Mouse (Mus musculus): Measurements from ENCODE around the gene Dgkb. TPM values are rescaled to one million over a fixed set of nuclear protein-coding genes. Genes with fewer than 3 reads are reported as not detected.

Gene Dgkb
- polyA plus RNA-seq, 1 experiment from 2014 or later: 0.78 TPM

DNA sequence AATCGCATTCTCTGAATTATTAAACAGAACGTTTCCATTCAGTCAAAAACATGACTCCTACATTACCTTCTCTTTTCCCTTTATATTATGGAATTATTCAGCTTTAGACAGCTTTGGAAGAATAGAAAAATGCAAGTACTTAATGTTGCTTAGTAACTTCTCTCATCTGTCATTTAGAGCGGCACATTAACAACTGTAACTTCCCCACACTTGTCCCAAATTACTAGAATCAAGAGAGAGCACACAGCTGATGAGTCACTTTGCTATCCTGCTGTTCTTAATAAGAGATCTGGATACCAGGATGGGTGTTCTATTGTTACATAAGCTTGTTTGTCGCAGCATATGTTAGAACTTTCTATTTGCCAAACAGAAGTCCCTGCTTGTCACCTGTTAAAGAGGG lies 71.9 kb downstream of the Dgkb start:
- 77% methylated on average over 4 of the region's 4 CpGs for WGBS

DNA sequence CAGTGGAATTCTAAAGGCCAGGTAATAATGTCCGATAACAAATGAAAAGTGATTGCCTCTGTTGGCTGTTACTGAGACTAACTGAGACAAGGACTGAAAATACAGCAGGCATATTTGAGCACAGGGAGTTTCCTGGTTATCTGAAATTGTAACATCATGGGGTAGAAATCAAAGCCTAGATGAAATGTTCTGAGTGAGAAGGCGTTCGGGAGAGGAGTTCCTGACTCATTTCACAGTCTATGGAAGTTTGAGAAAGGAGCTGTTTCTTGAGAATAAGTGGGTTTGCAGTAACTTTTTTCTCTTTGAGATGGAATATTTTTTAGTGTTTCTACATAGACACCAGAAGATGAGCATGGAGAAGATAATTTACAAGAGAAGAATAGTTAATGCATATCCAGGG lies 73.8 kb downstream of the Dgkb start:
- no peaks in the 10 kb centered on the region for H3K36me3 ChIP-seq (ENCODE audit: insufficient read depth, low read length)
- H3K4me2 ChIP-seq (ENCODE audit: low read length): no peak overlapping the region
- no peaks in the 10 kb centered on the region for H3K4me1 ChIP-seq (replicated peaks; ENCODE audit: insufficient read depth, low read length)
- no peak overlapping the region for H3K27ac ChIP-seq
- WGBS: 78% methylated on average over 3 of the region's 3 CpGs
- H3K4me3 ChIP-seq (replicated peaks; ENCODE audit: low read depth, low read length): no peak overlapping the region
- TF ChIP-seq CTCF (IDR thresholded peaks at IDR 0.05; ENCODE audit: low read depth): no peak
- no peak for DNase-seq (ENCODE audit: low spot score)
- no peak overlapping the region for H3K9ac ChIP-seq (ENCODE audit: low read depth, low read length)
- no peaks in the 10 kb centered on the region for H3K27me3 ChIP-seq (ENCODE audit: insufficient read depth, low read length)
- H3K9me3 ChIP-seq (replicated peaks; ENCODE audit: low read length): no peaks in the 10 kb centered on the region
- no peak for ATAC-seq (replicated peaks; ENCODE audit: low FRiP score, low read depth)

More for the DNA sequence above, 71.9 kb downstream of the Dgkb start:
- TF ChIP-seq CTCF (IDR thresholded peaks at IDR 0.05; ENCODE audit: low read depth): no peak
- DNase-seq (ENCODE audit: low spot score) (no peak), ATAC-seq (replicated peaks; ENCODE audit: low FRiP score, low read depth) (no peak)
- H3K4me3 ChIP-seq (replicated peaks; ENCODE audit: low read depth, low read length): no peak overlapping the region
- no peaks in the 10 kb centered on the region for H3K36me3 ChIP-seq (ENCODE audit: insufficient read depth, low read length)
- no peaks in the 10 kb centered on the region for H3K9me3 ChIP-seq (replicated peaks; ENCODE audit: low read length)
- H3K4me1 ChIP-seq (replicated peaks; ENCODE audit: insufficient read depth, low read length): no peaks in the 10 kb centered on the region
- no peak overlapping the region for H3K4me2 ChIP-seq (ENCODE audit: low read length)
- H3K9ac ChIP-seq (ENCODE audit: low read depth, low read length): no peak overlapping the region
- H3K27me3 ChIP-seq (ENCODE audit: insufficient read depth, low read length): no peaks in the 10 kb centered on the region
- H3K27ac ChIP-seq: no peak overlapping the region

DNA sequence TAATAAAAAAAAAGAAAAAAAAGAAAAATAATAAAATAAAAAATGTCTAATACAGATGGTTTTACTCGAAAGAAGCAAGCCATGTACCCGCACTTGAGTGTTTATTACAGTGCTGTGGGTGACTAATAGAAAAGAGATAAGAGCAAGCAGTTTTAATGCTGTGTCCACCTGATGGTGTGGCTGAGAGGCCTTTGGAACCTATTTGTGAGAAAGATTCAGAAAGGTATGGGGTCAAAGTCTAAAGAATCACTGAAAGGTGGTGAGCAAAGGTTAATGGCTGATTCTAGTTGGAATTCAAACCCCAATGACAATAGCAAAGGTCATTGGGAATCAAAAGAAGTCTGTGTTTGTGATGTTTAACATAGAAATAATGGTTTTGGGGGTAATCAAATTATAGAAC lies 124.6 kb downstream of the Dgkb start:
- no peak overlapping the region for H3K4me2 ChIP-seq (ENCODE audit: low read length)
- no peaks in the 10 kb centered on the region for H3K4me1 ChIP-seq (replicated peaks; ENCODE audit: insufficient read depth, low read length)
- WGBS: 94% methylated on average over 2 of the region's 2 CpGs
- ATAC-seq (replicated peaks; ENCODE audit: low FRiP score, low read depth) (no peak), DNase-seq (ENCODE audit: low spot score) (no peak)
- H3K27me3 ChIP-seq (ENCODE audit: insufficient read depth, low read length): no peaks in the 10 kb centered on the region
- H3K9me3 ChIP-seq (replicated peaks; ENCODE audit: low read length): no peaks in the 10 kb centered on the region
- no peak overlapping the region for H3K9ac ChIP-seq (ENCODE audit: low read depth, low read length)
- no peaks in the 10 kb centered on the region for H3K36me3 ChIP-seq (ENCODE audit: insufficient read depth, low read length)
- no peak overlapping the region for H3K4me3 ChIP-seq (replicated peaks; ENCODE audit: low read depth, low read length)
- no peak overlapping the region for H3K27ac ChIP-seq
- no peak for TF ChIP-seq CTCF (IDR thresholded peaks at IDR 0.05; ENCODE audit: low read depth)

DNA sequence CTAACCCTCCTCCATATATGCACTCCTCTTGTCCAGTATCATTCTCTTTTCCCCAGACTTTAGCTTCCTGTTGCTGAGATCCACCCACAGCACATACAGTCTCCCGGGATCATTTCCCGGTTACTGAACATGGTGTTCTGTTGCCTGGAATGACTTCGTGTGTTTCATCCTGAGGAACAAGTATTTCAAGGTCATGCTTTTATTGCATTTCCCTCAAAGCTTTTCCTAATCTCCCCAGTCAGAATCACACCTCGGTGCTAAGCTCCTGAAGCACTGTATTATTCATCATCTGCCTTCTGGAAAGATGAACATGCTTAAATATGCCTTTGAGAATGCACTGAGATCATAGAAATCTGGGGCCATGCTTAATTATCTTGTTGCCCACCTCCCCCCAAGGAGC lies 138.7 kb downstream of the Dgkb start:
- no peaks in the 10 kb centered on the region for H3K4me1 ChIP-seq (replicated peaks; ENCODE audit: insufficient read depth, low read length)
- H3K27me3 ChIP-seq (ENCODE audit: insufficient read depth, low read length): no peaks in the 10 kb centered on the region
- DNase-seq (ENCODE audit: low spot score) (no peak), ATAC-seq (replicated peaks; ENCODE audit: low FRiP score, low read depth) (no peak)
- H3K27ac ChIP-seq: no peak overlapping the region
- no peaks in the 10 kb centered on the region for H3K36me3 ChIP-seq (ENCODE audit: insufficient read depth, low read length)
- H3K4me3 ChIP-seq (replicated peaks; ENCODE audit: low read depth, low read length): no peak overlapping the region
- H3K9ac ChIP-seq (ENCODE audit: low read depth, low read length): no peak overlapping the region
- TF ChIP-seq CTCF (IDR thresholded peaks at IDR 0.05; ENCODE audit: low read depth): no peak
- H3K9me3 ChIP-seq (replicated peaks; ENCODE audit: low read length): no peaks in the 10 kb centered on the region
- H3K4me2 ChIP-seq (ENCODE audit: low read length): no peak overlapping the region
- WGBS: 76% methylated on average over 4 of the region's 4 CpGs

DNA sequence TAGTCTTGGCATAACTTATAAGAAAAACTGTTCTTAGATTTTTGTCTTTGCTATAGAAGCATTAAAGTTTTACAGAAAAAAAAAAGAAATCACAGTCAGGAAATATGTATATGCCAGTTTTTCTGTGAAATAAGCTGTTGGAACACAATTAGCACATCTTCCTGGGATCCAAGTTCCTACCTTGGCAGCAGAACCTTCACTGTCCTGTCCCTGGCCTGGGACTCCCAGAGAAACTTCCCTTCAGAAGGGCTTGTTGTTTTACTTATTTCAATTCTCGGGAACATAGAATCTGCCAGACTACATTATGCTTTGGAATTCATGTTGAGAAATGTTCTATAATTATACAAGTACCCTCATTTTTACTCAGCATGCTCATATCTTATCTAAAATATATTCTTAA lies 154.0 kb downstream of the Dgkb start:
- ATAC-seq (replicated peaks; ENCODE audit: low FRiP score, low read depth): no peak
- H3K4me2 ChIP-seq (ENCODE audit: low read length): no peak overlapping the region
- H3K9me3 ChIP-seq (replicated peaks; ENCODE audit: low read length): no peaks in the 10 kb centered on the region
- H3K9ac ChIP-seq (ENCODE audit: low read depth, low read length): no peak overlapping the region
- WGBS: 69% methylated on average over 1 of the region's 1 CpGs
- no peaks in the 10 kb centered on the region for H3K4me1 ChIP-seq (replicated peaks; ENCODE audit: insufficient read depth, low read length)
- no peaks in the 10 kb centered on the region for H3K36me3 ChIP-seq (ENCODE audit: insufficient read depth, low read length)
- no peak overlapping the region for H3K27ac ChIP-seq
- H3K27me3 ChIP-seq (ENCODE audit: insufficient read depth, low read length): no peaks in the 10 kb centered on the region
- no peak for DNase-seq (ENCODE audit: low spot score)
- no peak overlapping the region for H3K4me3 ChIP-seq (replicated peaks; ENCODE audit: low read depth, low read length)
- TF ChIP-seq CTCF (IDR thresholded peaks at IDR 0.05; ENCODE audit: low read depth): no peak

DNA sequence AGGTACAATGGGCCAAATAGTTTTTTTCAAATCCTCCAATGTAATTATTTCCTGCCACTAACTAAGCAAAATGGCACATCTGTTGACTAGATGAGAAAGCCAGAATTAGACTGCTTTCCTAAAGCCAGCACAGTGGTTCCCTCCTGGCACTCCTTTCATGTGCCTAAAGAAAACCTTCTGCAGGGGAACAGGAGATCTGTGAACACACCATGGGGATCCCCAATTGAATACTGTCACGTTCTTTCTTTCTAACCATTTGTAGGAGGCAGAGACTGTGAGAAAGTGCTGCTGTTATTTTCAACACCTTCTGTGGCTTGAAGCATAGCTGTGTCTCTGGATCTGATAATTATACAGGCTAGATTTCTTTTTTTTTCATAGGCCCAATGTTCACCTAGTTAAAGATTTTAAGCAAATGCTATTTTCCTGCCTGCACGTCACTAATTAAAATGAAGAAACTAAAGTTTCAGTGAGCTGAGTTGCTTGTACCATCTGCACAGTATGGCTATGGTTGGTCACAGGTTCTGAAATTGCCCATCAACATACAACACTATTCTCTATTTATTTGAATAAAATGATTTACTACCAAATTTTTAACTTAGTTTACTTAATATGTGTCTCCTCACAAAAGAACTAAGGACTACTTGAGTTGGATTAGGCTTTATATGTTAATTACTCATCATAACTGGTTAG lies 161.1 kb downstream of the Dgkb start:
- WGBS: 69% methylated on average over 2 of the region's 2 CpGs
- no peak for DNase-seq (ENCODE audit: low spot score)
- no peak overlapping the region for H3K4me3 ChIP-seq (replicated peaks; ENCODE audit: low read depth, low read length)
- no peak overlapping the region for H3K9ac ChIP-seq (ENCODE audit: low read depth, low read length)
- no peak overlapping the region for H3K4me2 ChIP-seq (ENCODE audit: low read length)
- H3K9me3 ChIP-seq (replicated peaks; ENCODE audit: low read length): no peaks in the 10 kb centered on the region
- ATAC-seq (replicated peaks; ENCODE audit: low FRiP score, low read depth): no peak
- no peaks in the 10 kb centered on the region for H3K36me3 ChIP-seq (ENCODE audit: insufficient read depth, low read length)
- H3K4me1 ChIP-seq (replicated peaks; ENCODE audit: insufficient read depth, low read length): no peaks in the 10 kb centered on the region
- H3K27me3 ChIP-seq (ENCODE audit: insufficient read depth, low read length): no peaks in the 10 kb centered on the region
- H3K27ac ChIP-seq: no peak overlapping the region
- TF ChIP-seq CTCF (IDR thresholded peaks at IDR 0.05; ENCODE audit: low read depth): no peak

DNA sequence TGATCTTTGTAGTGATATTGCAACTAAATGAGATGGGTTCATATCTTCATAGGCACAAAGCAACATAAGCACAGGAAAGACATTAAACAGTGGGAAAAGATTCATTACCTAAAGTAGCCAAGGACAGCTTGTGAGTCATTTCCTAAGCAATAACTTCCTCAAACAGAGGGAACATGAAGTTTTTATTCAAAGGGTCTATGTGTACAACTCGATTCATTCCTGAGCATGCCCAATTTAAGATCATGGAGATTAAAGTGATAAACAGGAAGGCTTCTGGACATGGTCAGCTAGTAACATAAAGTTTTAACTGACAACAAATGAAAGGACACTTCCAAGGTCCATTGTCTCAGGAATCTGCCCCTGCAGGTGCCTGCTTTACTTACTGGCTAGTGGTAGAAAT lies 167.8 kb downstream of the Dgkb start:
- ATAC-seq (replicated peaks; ENCODE audit: low FRiP score, low read depth): no peak
- peak; percentile 25 for DNase-seq (ENCODE audit: low spot score)

More for the DNA sequence above, 167.8 kb downstream of the Dgkb start:
- no peak for TF ChIP-seq CTCF (IDR thresholded peaks at IDR 0.05; ENCODE audit: low read depth)
- Histone ChIP-seq H3K4me3 (replicated peaks; ENCODE audit: low read depth, low read length) (no peak overlapping the region), H3K27me3 (ENCODE audit: insufficient read depth, low read length) (no peaks in the 10 kb centered on the region), H3K4me2 (ENCODE audit: low read length) (no peak overlapping the region), H3K9ac (ENCODE audit: low read depth, low read length) (no peak overlapping the region), H3K4me1 (replicated peaks; ENCODE audit: insufficient read depth, low read length) (no peaks in the 10 kb centered on the region), H3K36me3 (ENCODE audit: insufficient read depth, low read length) (no peaks in the 10 kb centered on the region), H3K27ac (no peak overlapping the region), H3K9me3 (replicated peaks; ENCODE audit: low read length) (no peaks in the 10 kb centered on the region)
- 38% methylated on average over 1 of the region's 1 CpGs for WGBS
